Mouse (Mus musculus): ENCODE results near the gene Dmwd. TPM values are rescaled to one million over a fixed set of nuclear protein-coding genes. Genes with fewer than 3 reads are reported as not detected.
A peak's percentile ranks its signal among the peaks of the same experiment; 100 is the strongest.

The Dmwd gene
- polyA plus RNA-seq, 1 experiment from 2014 or later, result 14.2 TPM

DNA sequence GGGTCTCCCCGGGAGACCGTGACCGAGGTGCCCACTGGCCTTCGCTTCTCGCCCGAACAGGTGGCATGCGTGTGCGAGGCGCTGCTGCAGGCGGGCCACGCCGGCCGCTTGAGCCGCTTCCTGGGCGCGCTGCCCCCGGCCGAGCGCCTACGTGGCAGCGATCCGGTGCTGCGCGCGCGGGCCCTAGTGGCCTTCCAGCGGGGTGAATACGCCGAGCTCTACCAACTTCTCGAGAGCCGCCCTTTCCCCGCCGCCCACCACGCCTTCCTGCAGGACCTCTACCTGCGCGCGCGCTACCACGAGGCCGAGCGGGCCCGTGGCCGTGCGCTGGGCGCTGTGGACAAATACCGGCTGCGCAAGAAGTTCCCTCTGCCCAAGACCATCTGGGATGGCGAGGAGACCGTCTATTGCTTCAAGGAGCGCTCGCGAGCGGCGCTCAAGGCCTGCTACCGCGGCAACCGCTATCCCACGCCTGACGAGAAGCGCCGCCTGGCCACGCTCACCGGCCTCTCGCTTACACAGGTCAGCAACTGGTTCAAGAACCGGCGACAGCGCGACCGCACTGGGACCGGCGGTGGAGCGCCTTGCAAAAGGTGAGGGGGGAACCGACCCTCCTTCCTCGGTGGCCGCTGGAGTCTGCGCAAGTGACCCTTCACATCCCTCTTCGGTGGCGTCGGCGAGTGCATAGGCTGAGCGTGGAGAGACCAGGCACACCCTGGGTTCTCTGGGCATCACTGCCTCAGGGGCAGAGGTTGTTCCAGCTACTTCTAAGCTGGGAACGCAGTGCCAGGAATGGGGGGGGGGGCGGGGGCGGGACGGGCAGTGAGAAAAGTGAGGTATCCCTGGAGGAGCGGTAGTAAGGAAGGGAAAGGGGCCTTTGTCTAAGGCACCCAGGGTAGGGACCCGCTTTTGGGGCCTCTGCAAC, 19.1 kb downstream of the Dmwd start:
- WGBS, result under 1% methylated on average over 84 of the region's 87 CpGs
- peaks cover 45% of the 10 kb centered on the region for H3K4me1 ChIP-seq (replicated peaks)
- no peak for ATAC-seq (replicated peaks; ENCODE audit: insufficient number of reproducible peaks, insufficient read depth, low FRiP score, low read depth)
- H3K27ac ChIP-seq, result peak overlapping the region; percentile 97
- peak overlapping the region; percentile 96 for H3K4me2 ChIP-seq
- H3K36me3 ChIP-seq, result peaks cover 15% of the 10 kb centered on the region; the same call in 1 of the 2 replicates
- peak overlapping the region; percentile 85 for H3K4me3 ChIP-seq
- H3K27me3 ChIP-seq, result 0 out of 2 replicates have a peak, but pooled peaks cover 3% of the 10 kb centered on the region
- peak overlapping the region; percentile 93 for H3K9ac ChIP-seq
- H3K9me3 ChIP-seq (replicated peaks), result no peaks in the 10 kb centered on the region

- peak overlapping the region; percentile 96 for H3K4me2 ChIP-seq
- peak overlapping the region; percentile 93 for H3K9ac ChIP-seq
- H3K4me3 ChIP-seq, result peak overlapping the region; percentile 85
- WGBS, result under 1% methylated on average over 19 of the region's 19 CpGs
- peak overlapping the region; percentile 97 for H3K27ac ChIP-seq
- ATAC-seq (replicated peaks; ENCODE audit: insufficient number of reproducible peaks, insufficient read depth, low FRiP score, low read depth), result no peak
- H3K9me3 ChIP-seq (replicated peaks), result no peaks in the 10 kb centered on the region
- peaks cover 8% of the 10 kb centered on the region; the same call in 1 of the 2 replicates for H3K36me3 ChIP-seq
- H3K27me3 ChIP-seq, result 0 out of 2 replicates have a peak, but pooled peaks cover under 1% of the 10 kb centered on the region
- peaks cover 45% of the 10 kb centered on the region for H3K4me1 ChIP-seq (replicated peaks)
Measured at GRCm38 (mm10) chr7:19095751-19096110, 19.7 kb downstream of the Dmwd start.

DNA sequence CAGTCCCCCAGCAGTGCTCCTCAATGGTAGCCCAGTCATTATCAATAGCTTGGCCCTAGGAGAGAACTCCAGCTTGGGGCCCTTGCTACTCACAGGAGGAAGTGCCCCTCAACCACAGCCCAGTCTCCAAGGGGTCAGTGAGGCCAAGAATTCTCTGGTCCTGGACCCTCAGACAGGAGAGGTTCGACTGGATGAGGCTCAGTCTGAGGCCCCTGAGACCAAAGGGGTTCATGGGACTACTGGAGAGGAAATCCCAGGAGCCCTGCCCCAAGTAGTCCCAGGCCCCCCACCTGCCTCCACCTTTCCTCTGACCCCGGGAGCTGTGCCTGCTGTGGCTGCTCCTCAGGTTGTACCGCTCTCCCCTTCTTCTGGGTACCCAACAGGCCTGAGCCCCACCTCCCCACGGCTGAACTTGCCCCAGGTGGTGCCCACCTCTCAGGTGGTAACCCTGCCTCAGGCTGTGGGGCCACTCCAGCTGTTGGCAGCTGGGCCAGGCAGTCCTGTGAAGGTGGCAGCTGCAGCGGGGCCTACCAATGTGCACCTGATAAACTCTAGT, 20.5 kb downstream of the Dmwd start:
- Histone ChIP-seq H3K27me3 (no peaks in the 10 kb centered on the region), H3K4me1 (replicated peaks) (peaks cover 44% of the 10 kb centered on the region), H3K9ac (peak overlapping the region; percentile 93), H3K4me3 (peak overlapping the region; percentile 85), H3K36me3 (peaks cover 7% of the 10 kb centered on the region; the same call in 1 of the 2 replicates), H3K4me2 (peak overlapping the region; percentile 96), H3K27ac (peak overlapping the region; percentile 97), H3K9me3 (replicated peaks) (no peaks in the 10 kb centered on the region)
- ATAC-seq (replicated peaks; ENCODE audit: insufficient number of reproducible peaks, insufficient read depth, low FRiP score, low read depth), result no peak
- 55% methylated on average over 5 of the region's 5 CpGs for WGBS

GRCm38 (mm10) chr7:19097217-19097616, 21.2 kb downstream of the Dmwd start:
- H3K36me3 ChIP-seq, result peaks cover 7% of the 10 kb centered on the region; the same call in 1 of the 2 replicates
- ATAC-seq (replicated peaks; ENCODE audit: insufficient number of reproducible peaks, insufficient read depth, low FRiP score, low read depth), result no peak
- no peak overlapping the region; the same call in 1 of the 2 replicates for H3K4me2 ChIP-seq
- peak overlapping the region; percentile 93 for H3K9ac ChIP-seq
- H3K27me3 ChIP-seq, result no peaks in the 10 kb centered on the region
- H3K4me1 ChIP-seq (replicated peaks), result peaks cover 37% of the 10 kb centered on the region
- 0 out of 2 replicates have a peak overlapping the region, but pooled peaks have one; percentile 85 for H3K4me3 ChIP-seq
- no peaks in the 10 kb centered on the region for H3K9me3 ChIP-seq (replicated peaks)
- 0 out of 2 replicates have a peak overlapping the region, but pooled peaks have one; percentile 4 for H3K27ac ChIP-seq
- 33% methylated on average over 2 of the region's 2 CpGs for WGBS

- H3K27me3 ChIP-seq, result no peaks in the 10 kb centered on the region
- H3K36me3 ChIP-seq, result peaks cover 7% of the 10 kb centered on the region; the same call in 1 of the 2 replicates
- no peak overlapping the region for H3K9ac ChIP-seq
- no peak overlapping the region for H3K27ac ChIP-seq
- H3K9me3 ChIP-seq (replicated peaks), result no peaks in the 10 kb centered on the region
- no peak overlapping the region for H3K4me2 ChIP-seq
- ATAC-seq (replicated peaks; ENCODE audit: insufficient number of reproducible peaks, insufficient read depth, low FRiP score, low read depth), result no peak
- H3K4me1 ChIP-seq (replicated peaks), result peaks cover 31% of the 10 kb centered on the region
- H3K4me3 ChIP-seq, result no peak overlapping the region
Measured at GRCm38 (mm10) chr7:19097863-19098262, 21.8 kb downstream of the Dmwd start.

DNA sequence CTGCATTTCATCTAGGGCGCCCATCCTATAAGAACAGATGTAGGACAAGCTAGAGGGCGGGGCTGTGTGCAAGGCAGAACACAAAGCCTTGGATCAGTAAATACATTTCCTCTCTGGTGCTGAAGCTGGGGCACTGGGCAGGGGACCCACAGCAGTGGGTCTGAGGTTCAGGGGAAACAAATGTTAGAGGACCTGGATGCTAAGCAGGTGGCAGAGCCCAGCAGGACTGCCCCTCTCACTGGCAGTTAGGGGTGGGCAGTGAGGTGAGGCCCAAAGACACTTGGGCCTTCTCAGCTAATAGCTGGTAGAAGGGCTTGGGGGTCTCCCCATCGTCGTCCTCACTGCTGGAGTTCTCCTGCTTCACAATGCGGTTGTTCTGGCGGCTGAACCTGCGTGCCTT, 22.8 kb downstream of the Dmwd start:
- no peak overlapping the region for H3K9ac ChIP-seq
- 80% methylated on average over 7 of the region's 7 CpGs for WGBS
- no peak overlapping the region for H3K4me2 ChIP-seq
- H3K9me3 ChIP-seq (replicated peaks), result no peaks in the 10 kb centered on the region
- H3K36me3 ChIP-seq, result peaks cover 7% of the 10 kb centered on the region; the same call in 1 of the 2 replicates
- H3K27ac ChIP-seq, result no peak overlapping the region
- H3K4me1 ChIP-seq (replicated peaks), result peaks cover 23% of the 10 kb centered on the region
- no peak for ATAC-seq (replicated peaks; ENCODE audit: insufficient number of reproducible peaks, insufficient read depth, low FRiP score, low read depth)
- H3K27me3 ChIP-seq, result no peaks in the 10 kb centered on the region
- no peak overlapping the region for H3K4me3 ChIP-seq

- WGBS, result 81% methylated on average over 1 of the region's 1 CpGs
- no peak overlapping the region for H3K27ac ChIP-seq
- ATAC-seq (replicated peaks; ENCODE audit: insufficient number of reproducible peaks, insufficient read depth, low FRiP score, low read depth), result no peak
- no peak overlapping the region for H3K4me3 ChIP-seq
- H3K9ac ChIP-seq, result no peak overlapping the region
- H3K36me3 ChIP-seq, result peaks cover 7% of the 10 kb centered on the region; the same call in 1 of the 2 replicates
- H3K27me3 ChIP-seq, result no peaks in the 10 kb centered on the region
- H3K9me3 ChIP-seq (replicated peaks), result no peaks in the 10 kb centered on the region
- H3K4me2 ChIP-seq, result no peak overlapping the region
- H3K4me1 ChIP-seq (replicated peaks), result peaks cover 23% of the 10 kb centered on the region
Measured at GRCm38 (mm10) chr7:19100290-19100689, 24.3 kb downstream of the Dmwd start.

GRCm38 (mm10) chr7:19103741-19104140, 27.7 kb downstream of the Dmwd start:
- ATAC-seq (replicated peaks; ENCODE audit: insufficient number of reproducible peaks, insufficient read depth, low FRiP score, low read depth), result no peak
- Histone ChIP-seq H3K4me3 (no peak overlapping the region), H3K36me3 (no peaks in the 10 kb centered on the region), H3K9ac (no peak overlapping the region), H3K4me1 (replicated peaks) (peaks cover 6% of the 10 kb centered on the region; the same call in 1 of the 2 replicates), H3K9me3 (replicated peaks) (no peaks in the 10 kb centered on the region), H3K27ac (no peak overlapping the region), H3K4me2 (no peak overlapping the region), H3K27me3 (no peaks in the 10 kb centered on the region)

GRCm38 (mm10) chr7:19104486-19104885, 28.5 kb downstream of the Dmwd start:
- no peak overlapping the region for H3K27ac ChIP-seq
- no peak overlapping the region for H3K9ac ChIP-seq
- no peak for ATAC-seq (replicated peaks; ENCODE audit: insufficient number of reproducible peaks, insufficient read depth, low FRiP score, low read depth)
- H3K4me1 ChIP-seq (replicated peaks), result peaks cover 6% of the 10 kb centered on the region; the same call in 1 of the 2 replicates
- WGBS, result 70% methylated on average over 2 of the region's 2 CpGs
- H3K27me3 ChIP-seq, result no peaks in the 10 kb centered on the region
- no peak overlapping the region for H3K4me2 ChIP-seq
- no peaks in the 10 kb centered on the region for H3K36me3 ChIP-seq
- no peaks in the 10 kb centered on the region for H3K9me3 ChIP-seq (replicated peaks)
- H3K4me3 ChIP-seq, result no peak overlapping the region

GRCm38 (mm10) chr7:19107436-19107835, 31.4 kb downstream of the Dmwd start:
- no peak overlapping the region for H3K4me3 ChIP-seq
- ATAC-seq (replicated peaks; ENCODE audit: insufficient number of reproducible peaks, insufficient read depth, low FRiP score, low read depth), result no peak
- no peaks in the 10 kb centered on the region for H3K36me3 ChIP-seq
- H3K27ac ChIP-seq, result no peak overlapping the region
- H3K9ac ChIP-seq, result no peak overlapping the region
- WGBS, result 39% methylated on average over 3 of the region's 3 CpGs
- no peaks in the 10 kb centered on the region for H3K27me3 ChIP-seq
- H3K4me2 ChIP-seq, result no peak overlapping the region
- H3K9me3 ChIP-seq (replicated peaks), result no peaks in the 10 kb centered on the region
- H3K4me1 ChIP-seq (replicated peaks), result peaks cover 6% of the 10 kb centered on the region; the same call in 1 of the 2 replicates

DNA sequence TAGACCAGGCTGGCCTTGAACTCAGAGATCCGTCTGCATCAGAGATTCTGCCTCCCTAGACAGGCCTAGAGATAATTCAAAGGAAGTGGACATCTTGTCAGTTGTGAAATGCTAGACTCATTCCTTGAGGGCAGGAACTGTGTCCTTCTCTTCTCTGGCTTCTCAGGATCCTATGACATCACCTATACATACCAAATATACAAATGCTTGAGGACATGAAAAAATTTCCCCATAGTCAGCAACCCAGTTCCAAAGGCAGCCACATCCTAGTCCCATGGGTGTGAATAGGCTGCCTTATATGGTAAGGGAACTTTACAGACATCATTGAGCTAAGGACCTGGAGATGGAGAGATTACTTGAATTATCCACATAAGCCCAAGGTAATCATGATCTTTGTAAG, 33.5 kb downstream of the Dmwd start:
- Histone ChIP-seq H3K27ac (no peak overlapping the region), H3K4me2 (no peak overlapping the region), H3K4me3 (no peak overlapping the region), H3K9ac (no peak overlapping the region), H3K27me3 (no peaks in the 10 kb centered on the region), H3K9me3 (replicated peaks) (no peaks in the 10 kb centered on the region), H3K4me1 (replicated peaks) (peaks cover 6% of the 10 kb centered on the region; the same call in 1 of the 2 replicates), H3K36me3 (no peaks in the 10 kb centered on the region)
- ATAC-seq (replicated peaks; ENCODE audit: insufficient number of reproducible peaks, insufficient read depth, low FRiP score, low read depth), result no peak
- WGBS, result 70% methylated on average over 1 of the region's 1 CpGs

All from heart, embryonic 15.5 days (tissue).